Mouse (Mus musculus): ENCODE results near the gene Frzb. TPM values are rescaled to one million over a fixed set of nuclear protein-coding genes. Genes with fewer than 3 reads are reported as not detected.

Gene Frzb
- total RNA-seq, 2 experiments from 2014 or later = 13.4 to 16.7 TPM

- no peak for DNase-seq (ENCODE audit: extremely low spot score in 1 of 2, low spot score in 2 of 2)
- intact Hi-C loops (cut with DNase I) = no loop called here
These were observed 12.4 kb downstream of the Frzb start for GRCm38 (mm10) chr2:80434783-80435572.

GRCm38 (mm10) chr2:80433254-80433876, 14.1 kb downstream of the Frzb start:
- intact Hi-C loops (cut with DNase I) = no loop called here
- DNase-seq (ENCODE audit: extremely low spot score in 1 of 2, low spot score in 2 of 2) = no peak

- no peak for DNase-seq (ENCODE audit: extremely low spot score in 1 of 2, low spot score in 2 of 2)
- intact Hi-C loops (cut with DNase I) = no loop called here
These were observed 16.9 kb downstream of the Frzb start for GRCm38 (mm10) chr2:80430357-80431053.

GRCm38 (mm10) chr2:80423116-80423515, 24.3 kb downstream of the Frzb start:
- no peak for DNase-seq (ENCODE audit: extremely low spot score in 1 of 2, low spot score in 2 of 2)
- intact Hi-C loops (cut with DNase I) = no loop called here

- DNase-seq (ENCODE audit: extremely low spot score in 1 of 2, low spot score in 2 of 2) = no peak
- intact Hi-C loops (cut with DNase I) = no loop called here
These were observed 25.4 kb downstream of the Frzb start for GRCm38 (mm10) chr2:80421990-80422389.

- no peak for DNase-seq (ENCODE audit: extremely low spot score in 1 of 2, low spot score in 2 of 2)
- intact Hi-C loops (cut with DNase I) = no loop called here
These were observed 31.1 kb downstream of the Frzb start for GRCm38 (mm10) chr2:80416286-80416685.

GRCm38 (mm10) chr2:80414387-80414786, 33.0 kb downstream of the Frzb start:
- DNase-seq (ENCODE audit: extremely low spot score in 1 of 2, low spot score in 2 of 2) = no peak

GRCm38 (mm10) chr2:80413124-80413523, 34.3 kb downstream of the Frzb start:
- DNase-seq (ENCODE audit: extremely low spot score in 1 of 2, low spot score in 2 of 2) = no peak
- intact Hi-C loops (cut with DNase I) = no loop called here

More at GRCm38 (mm10) chr2:80414387-80414786, 33.0 kb downstream of the Frzb start:
- intact Hi-C loops (cut with DNase I) = no loop called here

GRCm38 (mm10) chr2:80409893-80410574, 37.4 kb downstream of the Frzb start:
- intact Hi-C loops (cut with DNase I) = no loop called here
- no peak for DNase-seq (ENCODE audit: extremely low spot score in 1 of 2, low spot score in 2 of 2)

GRCm38 (mm10) chr2:80404770-80405169, 42.7 kb downstream of the Frzb start:
- DNase-seq (ENCODE audit: extremely low spot score in 1 of 2, low spot score in 2 of 2) = no peak
- intact Hi-C loops (cut with DNase I) = no loop called here

GRCm38 (mm10) chr2:80398595-80399099, 48.8 kb downstream of the Frzb start:
- no peak for DNase-seq (ENCODE audit: extremely low spot score in 1 of 2, low spot score in 2 of 2)

GRCm38 (mm10) chr2:80396864-80397263, 50.6 kb downstream of the Frzb start:
- intact Hi-C loops (cut with DNase I) = no loop called here
- no peak for DNase-seq (ENCODE audit: extremely low spot score in 1 of 2, low spot score in 2 of 2)

More at GRCm38 (mm10) chr2:80398595-80399099, 48.8 kb downstream of the Frzb start:
- intact Hi-C loops (cut with DNase I) = no loop called here

- intact Hi-C loops (cut with DNase I) = no loop called here
- DNase-seq (ENCODE audit: extremely low spot score in 1 of 2, low spot score in 2 of 2) = no peak
These were observed 51.4 kb downstream of the Frzb start for GRCm38 (mm10) chr2:80396057-80396456.

- intact Hi-C loops (cut with DNase I) = loop anchor here (10.0 kb wide), 1 partner anchor 56 kb away; the partner anchor contains the start of gene Frzb
- DNase-seq (ENCODE audit: extremely low spot score in 1 of 2, low spot score in 2 of 2) = peak in 1 of 2 experiments; percentile 13
These were observed 59.1 kb downstream of the Frzb start for GRCm38 (mm10) chr2:80388341-80388740.

GRCm38 (mm10) chr2:80387668-80388067, 59.8 kb downstream of the Frzb start:
- intact Hi-C loops (cut with DNase I) = loop anchor here (10.0 kb wide), 1 partner anchor 57 kb away; the partner anchor contains the start of gene Frzb

GRCm38 (mm10) chr2:80386255-80386654, 61.2 kb downstream of the Frzb start:
- intact Hi-C loops (cut with DNase I) = loop anchor here (10.0 kb wide), 1 partner anchor 59 kb away; the partner anchor contains the start of gene Frzb
- DNase-seq (ENCODE audit: extremely low spot score in 1 of 2, low spot score in 2 of 2) = no peak

More at GRCm38 (mm10) chr2:80387668-80388067, 59.8 kb downstream of the Frzb start:
- no peak for DNase-seq (ENCODE audit: extremely low spot score in 1 of 2, low spot score in 2 of 2)

- intact Hi-C loops (cut with DNase I) = loop anchor here (10.0 kb wide), 1 partner anchor 60 kb away; the partner anchor contains the start of gene Frzb
- DNase-seq (ENCODE audit: extremely low spot score in 1 of 2, low spot score in 2 of 2) = no peak
These were observed 63.0 kb downstream of the Frzb start for GRCm38 (mm10) chr2:80384447-80384846.

- no peak for DNase-seq (ENCODE audit: extremely low spot score in 1 of 2, low spot score in 2 of 2)
- intact Hi-C loops (cut with DNase I) = loop anchor here (10.0 kb wide), 2 partner anchors 65 to 105 kb away; partner anchors contain the start of gene Frzb
These were observed 67.6 kb downstream of the Frzb start for GRCm38 (mm10) chr2:80379848-80380247.
